Mouse (Mus musculus): Measurements from ENCODE around the gene Vstm4.

DNA sequence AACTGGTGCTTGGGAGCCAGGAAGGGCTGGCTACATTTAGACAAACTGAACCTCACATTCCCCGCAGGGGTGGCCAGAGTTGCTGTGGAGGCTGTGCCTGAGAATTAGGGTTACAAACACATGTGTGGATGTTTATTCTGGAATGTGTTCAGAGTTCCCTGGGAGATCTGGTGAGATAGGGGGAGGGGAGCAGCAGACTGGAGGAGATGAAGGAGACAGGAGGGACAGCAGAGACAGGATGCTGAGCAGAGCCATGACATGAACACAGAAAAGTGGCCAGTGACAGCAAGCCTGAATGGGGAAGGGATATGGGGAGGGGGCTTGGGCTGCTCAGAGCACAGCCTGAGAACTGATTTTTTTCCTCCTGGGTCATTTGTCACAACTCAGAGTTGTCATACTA lies 37.3 kb upstream of the Vstm4 start:
- TF ChIP-seq EP300 (IDR thresholded peaks at IDR 0.05; ENCODE audit: low read depth) (no peak), CTCF (IDR thresholded peaks at IDR 0.05; ENCODE audit: low read depth) (no peak)
